Mouse (Mus musculus) limb, embryonic 14.5 days (tissue): ENCODE data around the gene Amigo2. TPM values are rescaled to one million over a fixed set of nuclear protein-coding genes. Genes with fewer than 3 reads are reported as not detected.

Experiments used
- ATAC-seq: fragments of 200-750 bp; cut with Nextera tagmentation; 2 replicates; pipeline ENCODE4 v1.8.0; 2017; ENCODE audit warnings: low read depth, moderate number of reproducible peaks, moderate TSS enrichment; ENCODE audit not compliant: low FRiP score
- DNase-seq: peaks from one replicate; pipeline ENCODE4 v3.0.0-alpha.2; 2015; ENCODE audit warnings: low spot score
- H3K27ac ChIP-seq: fragments of 300-500 bp; sonication (generic); replicated peaks from 2 replicates; pipeline ENCODE4 v1.5.1; 2014; ENCODE audit warnings: low read depth, mild to moderate bottlenecking, low read length, moderate library complexity, mixed read lengths
- H3K27me3 ChIP-seq: fragments of 300-500 bp; sonication (generic); 2 replicates; pipeline ENCODE4 v1.6.1; 2014; ENCODE audit warnings: low read length, mixed read lengths; ENCODE audit not compliant: control insufficient read depth, insufficient read depth
- H3K36me3 ChIP-seq: fragments of 300-500 bp; sonication (generic); 2 replicates; pipeline ENCODE4 v1.6.1; 2014; ENCODE audit warnings: mild to moderate bottlenecking, low read length, moderate library complexity, mixed read lengths; ENCODE audit not compliant: control insufficient read depth, insufficient read depth
- H3K4me1 ChIP-seq: fragments of 300-500 bp; sonication (generic); 2 replicates; pipeline ENCODE4 v1.6.1; 2014; ENCODE audit warnings: antibody characterized with exemption, low read length, mixed read lengths; ENCODE audit not compliant: control insufficient read depth, insufficient read depth
- H3K4me2 ChIP-seq: fragments of 300-500 bp; sonication (generic); replicated peaks from 2 replicates; pipeline ENCODE4 v1.6.1; 2014; ENCODE audit warnings: low read depth, mild to moderate bottlenecking, low read length, moderate library complexity; ENCODE audit not compliant: severe bottlenecking
- H3K4me3 ChIP-seq: fragments of 300-500 bp; sonication (generic); replicated peaks from 2 replicates; pipeline ENCODE4 v1.5.1; 2014; ENCODE audit warnings: low read length
- H3K9ac ChIP-seq: fragments of 300-500 bp; sonication (generic); 2 replicates; pipeline ENCODE4 v1.6.1; 2014; ENCODE audit warnings: mild to moderate bottlenecking, low read depth, low read length, moderate library complexity; ENCODE audit not compliant: severe bottlenecking
- H3K9me3 ChIP-seq: fragments of 300-500 bp; sonication (generic); 2 replicates; pipeline ENCODE4 v1.6.1; 2016; ENCODE audit warnings: low read length; ENCODE audit not compliant: control insufficient read depth
- POLR2A ChIP-seq: fragments of 200-500 bp; IDR thresholded peaks from 2 replicates; pipeline ENCODE4 v1.8.0; 2012; ENCODE audit warnings: inconsistent platforms, mild to moderate bottlenecking, moderate library complexity, borderline replicate concordance; ENCODE audit not compliant: insufficient read depth, insufficient read length; ENCODE audit errors: extremely low read depth
- WGBS: fragments of 180-500 bp; shearing (Covaris S2); extraction: QIAGEN DNeasy Blood & Tissue Kit; methylation state at CpG from one replicate; pipeline ENCODE4 v1.1.7; 2014; 5-methylcytosine and 5-hydroxymethylcytosine counted together
- polyA plus RNA-seq, 2 experiments: library from polyadenylated mRNA; depleted of rRNA in 1 of 2; stranded (reverse) in 1 of 2; unstranded in 1 of 2; fragments of >200 nt; fragmentation: Nextera tagmentation in 1 of 2; extraction: Ambion mirVana in 1 of 2; gene quantifications; 2 replicates each; pipeline versions ENCODE4 v1.2.1 to v1.2.3; 2012 to 2014

Gene Amigo2
- polyA plus RNA-seq (2012; rRNA removed) (3.9 and 4.2 TPM in 2 replicates), polyA plus RNA-seq (2014; fragmentation: Nextera tagmentation; extraction: Ambion mirVana) (5.6 and 7.9 TPM in 2 replicates)

GRCm38 (mm10) chr15:97246911-97247790, at the start of gene Amigo2, which contains the start of gene Pced1b:
Gene Amigo2, minus strand, starts transcription at chr15:97247287.
Gene Pced1b, plus strand, starts transcription at chr15:97247107.
- TF ChIP-seq POLR2A: peak; percentile 41; the same call in 1 of the 2 replicates
- Histone ChIP-seq H3K36me3 (no peaks in the 10 kb centered on the region), H3K27me3 (peaks cover 4% of the 10 kb centered on the region; the same call in 1 of the 2 replicates), H3K4me2 (peak within 1 kb of the TSS; percentile 90), H3K4me1 (peaks cover 17% of the 10 kb centered on the region), H3K9me3 (no peaks in the 10 kb centered on the region), H3K27ac (peak within 1 kb of the TSS; percentile 73), H3K4me3 (peak within 1 kb of the TSS; percentile 85), H3K9ac (peak within 1 kb of the TSS; percentile 90)
- DNase-seq: peak; percentile 51
- 1% methylated on average over 63 of the region's 125 CpGs for WGBS
- ATAC-seq: peak; percentile 89

GRCm38 (mm10) chr15:97291291-97292050, 44.4 kb upstream of the Amigo2 start:
- Histone ChIP-seq H3K4me1 (no peaks in the 10 kb centered on the region; the same call in 1 of the 2 replicates), H3K9me3 (no peaks in the 10 kb centered on the region), H3K4me2 (no peak overlapping the region), H3K27me3 (no peaks in the 10 kb centered on the region), H3K27ac (no peak overlapping the region; the same call in 1 of the 2 replicates), H3K9ac (no peak overlapping the region), H3K4me3 (no peak overlapping the region), H3K36me3 (no peaks in the 10 kb centered on the region)
- DNase-seq (peak; percentile 17), ATAC-seq (0 out of 2 replicates have a peak, but pooled peaks have one; percentile 34)
- no peak for TF ChIP-seq POLR2A
- 58% methylated on average over 21 of the region's 21 CpGs for WGBS

- Histone ChIP-seq H3K4me2 (no peak overlapping the region), H3K27ac (no peak overlapping the region), H3K36me3 (no peaks in the 10 kb centered on the region), H3K9me3 (no peaks in the 10 kb centered on the region), H3K4me1 (no peaks in the 10 kb centered on the region; the same call in 1 of the 2 replicates), H3K27me3 (no peaks in the 10 kb centered on the region), H3K9ac (no peak overlapping the region), H3K4me3 (no peak overlapping the region)
- TF ChIP-seq POLR2A: no peak
- ATAC-seq (no peak), DNase-seq (no peak)
- 92% methylated on average over 6 of the region's 6 CpGs for WGBS
Observed at GRCm38 (mm10) chr15:97290351-97290750, 43.3 kb upstream of the Amigo2 start.

GRCm38 (mm10) chr15:97289176-97289575, 42.1 kb upstream of the Amigo2 start:
- WGBS: 92% methylated on average over 4 of the region's 4 CpGs
- Histone ChIP-seq H3K9ac (no peak overlapping the region), H3K4me2 (no peak overlapping the region), H3K4me3 (no peak overlapping the region), H3K27ac (no peak overlapping the region), H3K4me1 (no peaks in the 10 kb centered on the region; the same call in 1 of the 2 replicates), H3K9me3 (no peaks in the 10 kb centered on the region), H3K27me3 (no peaks in the 10 kb centered on the region), H3K36me3 (no peaks in the 10 kb centered on the region)
- ATAC-seq: no peak
- no peak for TF ChIP-seq POLR2A
- no peak for DNase-seq

- Histone ChIP-seq H3K36me3 (no peaks in the 10 kb centered on the region), H3K4me3 (no peak overlapping the region), H3K9me3 (no peaks in the 10 kb centered on the region), H3K27ac (no peak overlapping the region), H3K4me1 (no peaks in the 10 kb centered on the region; the same call in 1 of the 2 replicates), H3K27me3 (no peaks in the 10 kb centered on the region), H3K4me2 (no peak overlapping the region), H3K9ac (no peak overlapping the region)
- no peak for ATAC-seq
- no peak for TF ChIP-seq POLR2A
- DNase-seq: no peak
- WGBS: 87% methylated on average over 13 of the region's 13 CpGs
Observed at GRCm38 (mm10) chr15:97288690-97289089, 41.6 kb upstream of the Amigo2 start.
